Mouse (Mus musculus) left cerebral cortex, postnatal 25 days (tissue): ENCODE measurements at regions not wholly inside any gene's neighbourhood (a gene's known extent, or its start where the extent isn't known, plus 50 kb on each side); places are given as distances from the start of the nearest gene placed in this dataset.

ENCODE experiments used
- DNase-seq, 2 experiments: peaks; one replicate each; pipeline ENCODE4 v3.0.0; 2022; ENCODE audit warnings: low spot score in 2 of 2, mixed read lengths in 1 of 2
- intact Hi-C: fragments of 180-260 bp; cut with DNase I; formaldehyde crosslinking; loops from one replicate; pipeline ENCODE4 v1.15.1; 2025

DNA sequence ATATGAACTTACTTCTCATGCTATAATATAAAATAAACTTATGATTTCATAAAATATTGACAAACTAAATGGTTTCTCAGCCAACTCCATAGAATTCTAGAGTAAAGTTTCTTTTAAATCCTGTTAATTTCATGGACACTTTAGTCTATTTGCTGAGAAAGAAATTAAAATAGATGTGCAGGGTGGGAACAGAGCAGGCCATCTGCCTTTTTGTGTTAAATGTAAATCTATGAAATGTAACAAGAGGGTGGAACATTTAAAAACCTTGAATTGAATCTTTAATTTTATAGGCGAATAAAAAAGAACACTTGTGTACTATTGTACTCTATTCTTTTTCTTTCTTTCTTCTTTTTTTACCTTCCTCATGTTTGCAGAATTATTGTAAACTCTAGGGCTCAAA is 1050.7 kb downstream of the Tbl1xr1 start:
- peak in 1 of 2 experiments; percentile 64 for DNase-seq
- intact Hi-C loops, result loop anchor here (5.0 kb wide), 1 partner anchor 465 kb away; no protein-coding TSS in a partner anchor

- intact Hi-C loops, result no loop called here
Observed at GRCm38 (mm10) chr3:23135551-23135950, 1059.1 kb downstream of the Tbl1xr1 start.

GRCm38 (mm10) chr3:23138932-23139331 is 1062.5 kb downstream of the Tbl1xr1 start:
- DNase-seq, result peak in 1 of 2 experiments; percentile 42
- intact Hi-C loops, result no loop called here

More at GRCm38 (mm10) chr3:23135551-23135950, 1059.1 kb downstream of the Tbl1xr1 start:
- peak in 1 of 2 experiments; percentile 11 for DNase-seq

- intact Hi-C loops, result no loop called here
- no peak for DNase-seq
Observed at GRCm38 (mm10) chr3:23164828-23165450, 1088.5 kb downstream of the Tbl1xr1 start.

DNA sequence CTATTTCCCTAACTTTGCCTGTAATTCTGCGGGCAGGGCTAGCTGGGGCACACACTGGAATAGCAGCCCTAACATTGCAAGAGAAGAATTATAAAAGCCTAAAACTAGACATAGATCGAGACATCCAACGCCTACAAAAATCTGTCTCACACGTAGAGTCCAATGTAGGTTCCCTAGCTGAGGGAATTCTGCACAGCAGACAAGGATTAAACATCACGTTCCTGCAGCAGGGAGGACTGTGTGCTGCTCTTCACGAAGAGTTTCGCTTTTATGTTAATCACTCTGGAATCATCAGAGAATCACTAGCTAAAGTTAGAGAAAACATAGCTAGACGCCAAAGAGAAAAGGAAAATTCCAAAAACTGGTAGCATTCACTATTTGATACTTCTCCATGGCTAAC is 1106.9 kb downstream of the Tbl1xr1 start:
- peak in 1 of 2 experiments; percentile 54 for DNase-seq
- intact Hi-C loops, result no loop called here

GRCm38 (mm10) chr3:23188479-23188878 is 1112.0 kb downstream of the Tbl1xr1 start:
- DNase-seq, result no peak
- intact Hi-C loops, result no loop called here

GRCm38 (mm10) chr3:23200056-23200455 is 1123.6 kb downstream of the Tbl1xr1 start:
- intact Hi-C loops, result no loop called here
- no peak for DNase-seq

- intact Hi-C loops, result no loop called here
- no peak for DNase-seq
Observed at GRCm38 (mm10) chr3:23214427-23214826, 1138.0 kb downstream of the Tbl1xr1 start.

DNA sequence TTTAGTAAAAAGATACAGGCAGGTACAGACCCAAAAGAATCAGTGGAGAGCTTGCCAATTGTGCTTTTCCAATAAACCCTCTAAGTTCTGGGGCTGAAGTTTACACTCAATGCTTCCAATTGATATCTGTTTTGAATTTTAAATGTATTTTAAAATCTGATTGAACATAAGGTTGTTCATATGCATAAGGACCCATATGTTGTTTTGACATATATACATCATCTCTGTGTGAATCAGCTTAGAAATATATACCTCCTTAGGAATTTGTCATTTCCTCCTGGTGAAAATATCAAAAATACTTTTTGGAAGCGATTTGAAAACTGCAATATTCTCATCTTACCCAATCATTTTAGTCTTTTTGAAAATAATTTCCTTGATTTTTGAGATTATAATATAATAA is 1140.3 kb downstream of the Tbl1xr1 start:
- DNase-seq, result peak in 1 of 2 experiments; percentile 14
- intact Hi-C loops, result no loop called here

GRCm38 (mm10) chr3:23248291-23248690 is 1171.8 kb downstream of the Tbl1xr1 start:
- intact Hi-C loops, result no loop called here
- no peak for DNase-seq

GRCm38 (mm10) chr3:23252180-23252579 is 1175.7 kb downstream of the Tbl1xr1 start:
- DNase-seq, result no peak
- intact Hi-C loops, result no loop called here

DNA sequence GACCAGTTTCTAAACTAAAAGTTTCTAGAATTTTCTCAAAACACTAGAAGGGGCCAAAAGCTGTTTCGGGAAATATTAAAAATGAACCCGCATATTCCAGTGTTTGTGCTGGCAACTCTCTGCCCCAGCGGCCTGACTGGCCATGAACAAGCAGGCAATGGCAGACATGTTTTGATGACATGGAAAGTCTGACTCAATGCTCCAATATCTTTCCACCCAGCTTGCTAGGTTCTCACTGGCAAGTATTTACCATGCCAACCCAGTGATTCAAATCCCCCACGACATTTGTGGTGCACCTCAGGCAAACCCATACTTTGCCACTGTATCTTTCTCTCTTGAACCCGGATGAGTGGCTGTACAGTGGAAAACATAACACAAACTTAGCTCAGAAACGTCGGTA is 1222.4 kb downstream of the Tbl1xr1 start:
- intact Hi-C loops, result no loop called here
- DNase-seq, result no peak

- DNase-seq, result no peak
- intact Hi-C loops, result no loop called here
Observed at GRCm38 (mm10) chr3:23334216-23334615, 1257.8 kb downstream of the Tbl1xr1 start.

GRCm38 (mm10) chr3:23334958-23335357 is 1258.5 kb downstream of the Tbl1xr1 start:
- intact Hi-C loops, result no loop called here

GRCm38 (mm10) chr3:23374341-23374740 is 1297.9 kb downstream of the Tbl1xr1 start:
- intact Hi-C loops, result no loop called here
- no peak for DNase-seq

More at GRCm38 (mm10) chr3:23334958-23335357, 1258.5 kb downstream of the Tbl1xr1 start:
- no peak for DNase-seq

DNA sequence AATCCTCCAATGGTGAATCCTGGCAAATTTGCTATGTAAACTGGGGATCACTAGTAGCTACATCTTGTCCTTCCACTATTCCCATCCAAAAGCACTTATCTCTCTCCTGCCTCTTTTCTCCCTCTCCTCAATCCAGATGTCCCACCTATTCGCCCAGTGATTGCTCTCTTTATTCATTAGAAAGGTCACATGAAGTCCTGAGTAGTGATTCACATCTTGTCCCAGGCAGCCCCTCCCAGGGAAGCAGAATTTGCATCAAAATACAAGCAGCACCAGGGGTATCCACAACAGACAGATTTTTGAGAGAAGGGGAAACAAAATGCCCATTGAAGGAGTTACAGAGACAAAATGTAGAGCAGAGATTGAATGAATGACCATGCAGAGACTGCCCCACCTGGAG is 1328.4 kb downstream of the Tbl1xr1 start:
- intact Hi-C loops, result no loop called here
- DNase-seq, result no peak

GRCm38 (mm10) chr3:23409431-23409830 is 1333.0 kb downstream of the Tbl1xr1 start:
- DNase-seq, result no peak
- intact Hi-C loops, result no loop called here

GRCm38 (mm10) chr3:23426956-23427355 is 1350.5 kb downstream of the Tbl1xr1 start:
- DNase-seq, result no peak
- intact Hi-C loops, result loop anchor here (5.0 kb wide), 1 partner anchor 525 kb away; no protein-coding TSS in a partner anchor

DNA sequence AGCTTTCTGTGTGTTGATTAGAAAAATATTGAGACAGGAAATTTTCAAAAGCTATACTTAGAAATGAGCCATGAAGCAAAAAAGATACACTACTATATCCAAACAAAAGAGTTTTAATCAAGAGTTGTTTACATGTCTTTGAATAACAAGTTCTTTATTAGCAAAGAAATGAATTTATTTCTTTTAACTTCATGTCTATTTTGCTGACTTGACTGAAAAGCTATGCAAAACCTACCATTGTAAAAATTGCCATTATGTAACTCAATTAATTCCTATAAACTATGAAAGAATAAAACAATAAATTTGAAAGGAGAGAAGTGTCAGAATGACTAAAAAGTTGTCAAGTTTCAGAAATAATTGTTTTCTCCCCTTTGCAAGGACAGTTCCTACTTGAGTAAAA is 1358.6 kb downstream of the Tbl1xr1 start:
- no peak for DNase-seq
- intact Hi-C loops, result no loop called here

GRCm38 (mm10) chr3:23457720-23458119 is 1381.3 kb downstream of the Tbl1xr1 start:
- intact Hi-C loops, result no loop called here
- peak in 1 of 2 experiments; percentile 51 for DNase-seq

DNA sequence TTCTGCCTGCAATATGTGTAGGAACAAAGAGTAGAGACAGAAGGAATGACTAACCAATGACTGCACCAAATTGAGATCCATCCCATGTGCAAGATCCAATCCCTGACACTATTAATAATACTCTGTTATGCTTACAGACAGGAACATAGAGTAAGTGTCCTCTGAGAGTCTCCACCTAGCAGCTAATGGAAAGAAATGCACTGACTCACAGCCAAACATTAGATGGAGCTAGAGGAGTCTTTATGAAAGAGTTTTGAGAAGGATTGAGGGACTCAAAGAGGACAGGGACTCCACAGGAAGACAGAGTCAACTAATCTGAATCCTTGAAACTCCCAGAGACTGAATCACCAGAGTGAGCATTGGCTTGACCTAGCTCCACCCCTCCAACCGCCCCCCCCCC is 1423.4 kb downstream of the Tbl1xr1 start:
- intact Hi-C loops, result no loop called here
- no peak for DNase-seq

DNA sequence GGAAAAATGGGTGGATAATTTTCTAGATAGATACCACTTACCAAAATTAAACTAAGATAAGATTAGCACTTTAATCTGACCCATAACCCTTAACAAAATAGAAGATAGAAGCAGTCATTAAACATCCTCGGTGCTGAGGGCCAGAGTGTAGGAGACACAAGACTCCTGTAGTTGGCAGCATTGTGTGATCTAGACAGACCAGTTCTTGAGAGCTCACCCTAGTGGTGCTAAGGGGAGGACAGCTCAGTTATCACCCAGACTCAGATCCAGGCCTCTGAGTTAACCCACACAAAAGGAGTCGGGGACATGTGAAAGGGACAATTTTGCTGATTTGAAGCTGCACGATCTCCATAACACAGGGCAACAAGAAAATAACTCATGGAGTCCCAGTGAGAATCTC is 1471.1 kb downstream of the Tbl1xr1 start:
- intact Hi-C loops, result no loop called here
- no peak for DNase-seq
